Mouse (Mus musculus): ENCODE data around the gene Mrm2. TPM values are rescaled to one million over a fixed set of nuclear protein-coding genes. Genes with fewer than 3 reads are reported as not detected.
"Not testable (repeated sequence)": the region's sequence is repeated elsewhere in the genome, so short reads cannot be mapped to it uniquely, and the experiment has no call there.

The Mrm2 gene
- total and polyA plus RNA-seq, 3 experiments: 11.2 to 14.6 (median 13.6) TPM

DNA sequence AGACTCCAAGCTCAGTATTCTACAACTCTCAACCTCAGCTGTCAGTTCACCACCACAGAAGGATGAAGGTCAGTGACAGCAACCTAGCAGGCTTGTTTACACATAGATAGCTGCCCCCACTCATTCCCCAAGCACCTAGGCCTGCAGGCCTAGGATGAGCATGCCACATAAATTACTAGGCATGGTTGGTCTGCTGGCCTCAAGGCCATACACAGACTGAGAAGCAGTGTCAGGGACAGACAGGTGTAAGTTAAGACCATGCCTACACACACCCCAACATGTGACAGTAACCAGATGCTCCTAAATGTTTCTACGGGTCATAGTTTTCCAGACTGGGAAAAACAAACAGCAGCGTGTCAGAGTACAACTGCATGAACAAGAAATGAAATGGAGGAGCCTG is 37.8 kb upstream of the Mrm2 start:
- dilution Hi-C loops (cut with MboI; ENCODE audit: extremely low pct_ligation_motif_present, extremely low pct_unique_long_range_greater_than_20kb, low sequenced_read_pairs) (no loop called here), in situ Hi-C loops (cut with MboI; ENCODE audit: low pct_ligation_motif_present, low pct_unique_long_range_greater_than_20kb, low sequenced_read_pairs) (no loop called here)
- Histone ChIP-seq H3K9ac (ENCODE audit: insufficient read depth, low read depth) (no peak overlapping the region), H3K4me3 (replicated peaks in 1 of 3; ENCODE audit: low read depth in 2 of 3, low read length in 2 of 3, poor library complexity in 1 of 3) (no peak overlapping the region), H3K9me3 (replicated peaks; ENCODE audit: low read length) (peaks cover 7% of the 10 kb centered on the region), H3K79me2 (replicated peaks; ENCODE audit: control insufficient read depth, extremely low read depth, insufficient read depth, poor library complexity, severe bottlenecking) (0 out of 2 replicates have a peak, but pooled peaks cover 8% of the 10 kb centered on the region), H3K4me2 (ENCODE audit: insufficient read depth, low read depth, poor library complexity, severe bottlenecking) (no peak overlapping the region), H3K27me3 (replicated peaks) (no peaks in the 10 kb centered on the region), H3K36me3 (replicated peaks in 1 of 2; ENCODE audit: control insufficient read depth in 1 of 2, insufficient read depth in 1 of 2, low read length in 1 of 2) (peaks cover 2 to 63% of the 10 kb centered on the region in 2 experiments), H3K27ac (ENCODE audit: insufficient read depth, low read depth) (no peak overlapping the region), H3K4me1 (ENCODE audit: control insufficient read depth in 1 of 2, insufficient read depth in 2 of 2) (peaks cover 6 to 60% of the 10 kb centered on the region in 2 experiments)
- DNase-seq (ENCODE audit: extremely low read depth): no peak
- TF ChIP-seq JUN (IDR thresholded peaks at IDR 0.05; ENCODE audit: insufficient read depth, low read depth, low read length): no peak

DNA sequence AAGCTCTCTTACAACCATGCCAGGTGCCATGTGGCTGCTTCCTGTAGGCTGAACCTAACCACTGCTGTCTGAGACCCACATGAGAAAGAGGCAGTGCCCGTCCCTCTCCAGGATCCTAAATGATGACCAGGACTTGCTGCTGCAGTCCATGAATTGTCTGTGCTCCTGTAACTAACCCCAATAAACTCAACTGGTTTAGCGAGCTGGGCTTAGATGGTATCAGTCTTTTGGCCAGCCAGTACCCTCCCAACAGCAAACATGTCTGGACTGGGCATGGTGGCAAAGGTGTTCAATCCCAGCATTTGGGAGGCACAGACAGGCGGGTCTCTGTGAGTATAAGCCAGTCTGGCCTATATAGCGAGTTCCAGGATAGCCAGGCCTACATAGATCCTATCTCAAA is 37.2 kb upstream of the Mrm2 start:
- peaks cover 2 to 65% of the 10 kb centered on the region in 2 experiments for H3K36me3 ChIP-seq (replicated peaks in 1 of 2; ENCODE audit: control insufficient read depth in 1 of 2, insufficient read depth in 1 of 2, low read length in 1 of 2)
- no peak overlapping the region for H3K27ac ChIP-seq (ENCODE audit: insufficient read depth, low read depth)
- peaks cover 3 to 55% of the 10 kb centered on the region in 2 experiments; a peak in 2 of 4 replicates for H3K4me1 ChIP-seq (ENCODE audit: control insufficient read depth in 1 of 2, insufficient read depth in 2 of 2)
- in situ Hi-C loops (cut with MboI; ENCODE audit: low pct_ligation_motif_present, low pct_unique_long_range_greater_than_20kb, low sequenced_read_pairs): no loop called here
- TF ChIP-seq SIN3A (IDR thresholded peaks at IDR 0.05; ENCODE audit: low read length) (no peak), MYC (IDR thresholded peaks at IDR 0.05; ENCODE audit: low read depth, low read length) (no peak), PAX5 (IDR thresholded peaks at IDR 0.05; ENCODE audit: low read length) (no peak), NELFE (IDR thresholded peaks at IDR 0.05; ENCODE audit: low read depth, low read length) (no peak), MXI1 (IDR thresholded peaks at IDR 0.05; ENCODE audit: low read depth, low read length) (no peak), ZNF384 (IDR thresholded peaks at IDR 0.05; ENCODE audit: low read depth, low read length) (no peak)
- no peak overlapping the region for H3K4me3 ChIP-seq (replicated peaks in 1 of 3; ENCODE audit: low read depth in 2 of 3, low read length in 2 of 3, poor library complexity in 1 of 3)
- H3K9ac ChIP-seq (ENCODE audit: insufficient read depth, low read depth): no peak overlapping the region
- H3K9me3 ChIP-seq (replicated peaks; ENCODE audit: low read length): peaks cover 7% of the 10 kb centered on the region
- no peak overlapping the region for H3K4me2 ChIP-seq (ENCODE audit: insufficient read depth, low read depth, poor library complexity, severe bottlenecking)
- DNase-seq (ENCODE audit: extremely low read depth): no peak
- dilution Hi-C loops (cut with MboI; ENCODE audit: extremely low pct_ligation_motif_present, extremely low pct_unique_long_range_greater_than_20kb, low sequenced_read_pairs): no loop called here
- H3K79me2 ChIP-seq (replicated peaks; ENCODE audit: control insufficient read depth, extremely low read depth, insufficient read depth, poor library complexity, severe bottlenecking): 0 out of 2 replicates have a peak, but pooled peaks cover 8% of the 10 kb centered on the region
- no peaks in the 10 kb centered on the region for H3K27me3 ChIP-seq (replicated peaks)

DNA sequence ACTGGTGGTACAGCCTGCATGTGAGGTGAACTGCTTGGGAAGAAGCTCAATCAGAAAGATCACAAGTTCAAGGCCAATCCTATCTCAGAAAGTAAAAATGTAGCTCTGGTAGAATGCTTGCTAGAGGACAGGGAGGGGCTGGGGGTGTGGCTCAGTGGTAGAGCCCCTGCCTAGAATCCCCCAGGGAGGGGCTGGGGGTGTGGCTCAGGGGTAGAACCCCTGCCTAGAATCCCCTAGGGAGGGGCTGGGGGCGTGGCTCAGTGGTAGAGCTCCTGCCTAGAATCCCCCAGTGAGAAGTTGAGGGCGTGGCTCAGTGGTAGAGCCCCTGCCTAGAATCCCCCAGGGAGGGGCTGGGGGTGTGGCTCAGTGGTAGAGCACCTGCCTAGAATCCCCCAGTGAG is 36.4 kb upstream of the Mrm2 start:
- Histone ChIP-seq H3K4me1 (ENCODE audit: control insufficient read depth in 1 of 2, insufficient read depth in 2 of 2) (peaks cover 2 to 47% of the 10 kb centered on the region in 2 experiments; a peak in 2 of 4 replicates), H3K9me3 (replicated peaks; ENCODE audit: low read length) (peaks cover 14% of the 10 kb centered on the region), H3K36me3 (replicated peaks in 1 of 2; ENCODE audit: control insufficient read depth in 1 of 2, insufficient read depth in 1 of 2, low read length in 1 of 2) (peaks cover 2 to 69% of the 10 kb centered on the region in 2 experiments)
- H3K27ac ChIP-seq (ENCODE audit: insufficient read depth, low read depth); DNase-seq (ENCODE audit: extremely low read depth); dilution Hi-C loops (cut with MboI; ENCODE audit: extremely low pct_ligation_motif_present, extremely low pct_unique_long_range_greater_than_20kb, low sequenced_read_pairs); H3K79me2 ChIP-seq (replicated peaks; ENCODE audit: control insufficient read depth, extremely low read depth, insufficient read depth, poor library complexity, severe bottlenecking); H3K4me3 ChIP-seq (replicated peaks in 1 of 3; ENCODE audit: low read depth in 2 of 3, low read length in 2 of 3, poor library complexity in 1 of 3); H3K9ac ChIP-seq (ENCODE audit: insufficient read depth, low read depth); H3K4me2 ChIP-seq (ENCODE audit: insufficient read depth, low read depth, poor library complexity, severe bottlenecking); H3K27me3 ChIP-seq (replicated peaks); in situ Hi-C loops (cut with MboI; ENCODE audit: low pct_ligation_motif_present, low pct_unique_long_range_greater_than_20kb, low sequenced_read_pairs): not testable (repeated sequence)
